Mouse (Mus musculus): ENCODE measurements around the gene Aldh9a1. TPM values are rescaled to one million over a fixed set of nuclear protein-coding genes. Genes with fewer than 3 reads are reported as not detected.

Gene Aldh9a1
- polyA plus RNA-seq, 1 experiment: 27.8 TPM

- H3K4me3 ChIP-seq (replicated peaks; ENCODE audit: extremely low read depth, low read depth, low read length): no peak overlapping the region
- H3K4me1 ChIP-seq (ENCODE audit: control insufficient read depth, insufficient read depth, low read length): no peaks in the 10 kb centered on the region
- TF ChIP-seq POLR2A (IDR thresholded peaks at IDR 0.05; ENCODE audit: borderline replicate concordance, extremely low read depth, low read depth, low read length) (no peak), CTCF (IDR thresholded peaks at IDR 0.05; ENCODE audit: insufficient read depth, low read length) (no peak)
- 90% methylated on average over 7 of the region's 7 CpGs for WGBS
- DNase-seq: no peak
These were observed 32.5 kb downstream of the Aldh9a1 start for GRCm38 (mm10) chr1:167382316-167382715.

DNA sequence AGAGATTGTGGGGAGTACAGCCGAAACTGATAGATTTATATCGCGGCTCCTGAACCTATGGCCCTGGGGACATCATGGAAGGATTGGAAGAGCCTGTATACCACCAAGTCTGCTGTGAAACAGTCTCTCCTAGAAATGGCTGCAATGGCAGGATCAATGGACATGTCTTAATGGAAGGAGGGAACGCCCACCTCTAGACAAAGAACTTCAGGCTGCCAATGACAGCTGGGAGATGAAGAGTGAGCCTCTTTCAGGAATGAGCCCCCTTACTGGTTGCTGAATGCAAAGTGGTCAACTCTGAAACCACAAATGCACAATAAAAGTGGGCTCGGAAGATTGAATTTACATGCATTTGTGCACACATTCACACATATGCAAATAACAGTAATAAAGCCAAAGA lies 33.0 kb downstream of the Aldh9a1 start:
- TF ChIP-seq CTCF (IDR thresholded peaks at IDR 0.05; ENCODE audit: insufficient read depth, low read length) (no peak), POLR2A (IDR thresholded peaks at IDR 0.05; ENCODE audit: borderline replicate concordance, extremely low read depth, low read depth, low read length) (no peak)
- DNase-seq: no peak
- H3K4me1 ChIP-seq (ENCODE audit: control insufficient read depth, insufficient read depth, low read length): no peaks in the 10 kb centered on the region
- H3K4me3 ChIP-seq (replicated peaks; ENCODE audit: extremely low read depth, low read depth, low read length): no peak overlapping the region
- WGBS: 93% methylated on average over 5 of the region's 5 CpGs

- TF ChIP-seq POLR2A (IDR thresholded peaks at IDR 0.05; ENCODE audit: borderline replicate concordance, extremely low read depth, low read depth, low read length) (no peak), CTCF (IDR thresholded peaks at IDR 0.05; ENCODE audit: insufficient read depth, low read length) (no peak)
- H3K4me3 ChIP-seq (replicated peaks; ENCODE audit: extremely low read depth, low read depth, low read length): no peak overlapping the region
- no peaks in the 10 kb centered on the region for H3K4me1 ChIP-seq (ENCODE audit: control insufficient read depth, insufficient read depth, low read length)
- no peak for DNase-seq
- 91% methylated on average over 5 of the region's 5 CpGs for WGBS
These were observed 33.4 kb downstream of the Aldh9a1 start for GRCm38 (mm10) chr1:167383178-167383577.

DNA sequence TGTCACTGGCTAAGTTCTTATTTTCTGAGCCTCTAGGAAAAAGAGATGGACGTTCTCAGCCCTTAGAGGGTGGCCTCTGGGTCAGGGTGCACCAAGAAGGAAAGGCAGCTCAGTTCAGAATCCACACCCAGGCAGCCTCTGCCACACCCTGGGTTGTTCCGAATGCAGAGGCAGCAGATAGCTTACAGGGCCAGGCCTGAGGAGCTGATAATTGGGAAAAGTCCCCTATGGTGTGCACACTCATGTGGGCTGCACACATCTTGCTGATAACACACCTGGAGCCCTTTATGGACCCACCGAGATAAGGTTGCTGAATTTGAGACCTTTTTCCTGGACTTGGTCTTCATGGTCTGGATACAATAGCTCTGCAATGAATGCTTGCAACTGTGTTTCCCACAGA lies 34.4 kb downstream of the Aldh9a1 start:
- no peak for TF ChIP-seq CTCF (IDR thresholded peaks at IDR 0.05; ENCODE audit: insufficient read depth, low read length)
- TF ChIP-seq POLR2A (IDR thresholded peaks at IDR 0.05; ENCODE audit: borderline replicate concordance, extremely low read depth, low read depth, low read length): no peak
- WGBS: 69% methylated on average over 3 of the region's 3 CpGs
- Histone ChIP-seq H3K4me3 (replicated peaks; ENCODE audit: extremely low read depth, low read depth, low read length) (no peak overlapping the region), H3K4me1 (ENCODE audit: control insufficient read depth, insufficient read depth, low read length) (no peaks in the 10 kb centered on the region)
- no peak for DNase-seq

GRCm38 (mm10) chr1:167385211-167385610 lies 35.4 kb downstream of the Aldh9a1 start:
- WGBS: 99% methylated on average over 2 of the region's 2 CpGs
- TF ChIP-seq CTCF (IDR thresholded peaks at IDR 0.05; ENCODE audit: insufficient read depth, low read length) (no peak), POLR2A (IDR thresholded peaks at IDR 0.05; ENCODE audit: borderline replicate concordance, extremely low read depth, low read depth, low read length) (no peak)
- Histone ChIP-seq H3K4me1 (ENCODE audit: control insufficient read depth, insufficient read depth, low read length) (no peaks in the 10 kb centered on the region), H3K4me3 (replicated peaks; ENCODE audit: extremely low read depth, low read depth, low read length) (no peak overlapping the region)
- DNase-seq: no peak

GRCm38 (mm10) chr1:167385636-167386035 lies 35.8 kb downstream of the Aldh9a1 start:
- no peak for DNase-seq
- Histone ChIP-seq H3K4me3 (replicated peaks; ENCODE audit: extremely low read depth, low read depth, low read length) (no peak overlapping the region), H3K4me1 (ENCODE audit: control insufficient read depth, insufficient read depth, low read length) (no peaks in the 10 kb centered on the region)
- no peak for TF ChIP-seq CTCF (IDR thresholded peaks at IDR 0.05; ENCODE audit: insufficient read depth, low read length)
- no peak for TF ChIP-seq POLR2A (IDR thresholded peaks at IDR 0.05; ENCODE audit: borderline replicate concordance, extremely low read depth, low read depth, low read length)
- WGBS: 82% methylated on average over 5 of the region's 5 CpGs

- H3K4me3 ChIP-seq (replicated peaks; ENCODE audit: extremely low read depth, low read depth, low read length): no peak overlapping the region
- no peak for DNase-seq
- 58% methylated on average over 2 of the region's 2 CpGs for WGBS
- no peaks in the 10 kb centered on the region for H3K4me1 ChIP-seq (ENCODE audit: control insufficient read depth, insufficient read depth, low read length)
- no peak for TF ChIP-seq CTCF (IDR thresholded peaks at IDR 0.05; ENCODE audit: insufficient read depth, low read length)
- no peak for TF ChIP-seq POLR2A (IDR thresholded peaks at IDR 0.05; ENCODE audit: borderline replicate concordance, extremely low read depth, low read depth, low read length)
These were observed 36.7 kb downstream of the Aldh9a1 start for GRCm38 (mm10) chr1:167386466-167386865.

DNA sequence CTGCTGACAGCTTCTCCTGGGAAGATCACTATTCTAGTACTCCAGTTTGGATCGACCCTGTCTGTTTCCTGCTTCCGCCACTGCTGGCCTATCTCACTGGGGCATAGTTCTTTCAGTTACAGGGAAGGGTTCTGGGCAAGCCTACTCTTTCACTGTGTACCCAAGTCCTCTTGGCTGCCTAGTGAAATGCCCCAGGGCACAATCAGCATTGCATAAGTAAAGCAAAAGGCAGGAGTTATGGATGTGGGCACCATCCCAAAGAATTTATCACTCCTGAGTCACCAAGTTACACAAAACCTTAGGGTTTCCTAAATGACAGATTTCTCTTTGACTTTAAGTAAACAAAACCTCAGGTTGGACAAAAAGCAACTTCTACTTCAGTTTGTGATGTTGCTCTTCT lies 37.5 kb downstream of the Aldh9a1 start:
- 32% methylated on average over 2 of the region's 2 CpGs for WGBS
- Histone ChIP-seq H3K4me1 (ENCODE audit: control insufficient read depth, insufficient read depth, low read length) (no peaks in the 10 kb centered on the region; the same call in 1 of the 2 replicates), H3K4me3 (replicated peaks; ENCODE audit: extremely low read depth, low read depth, low read length) (no peak overlapping the region)
- no peak for DNase-seq
- TF ChIP-seq POLR2A (IDR thresholded peaks at IDR 0.05; ENCODE audit: borderline replicate concordance, extremely low read depth, low read depth, low read length): no peak
- no peak for TF ChIP-seq CTCF (IDR thresholded peaks at IDR 0.05; ENCODE audit: insufficient read depth, low read length)

DNA sequence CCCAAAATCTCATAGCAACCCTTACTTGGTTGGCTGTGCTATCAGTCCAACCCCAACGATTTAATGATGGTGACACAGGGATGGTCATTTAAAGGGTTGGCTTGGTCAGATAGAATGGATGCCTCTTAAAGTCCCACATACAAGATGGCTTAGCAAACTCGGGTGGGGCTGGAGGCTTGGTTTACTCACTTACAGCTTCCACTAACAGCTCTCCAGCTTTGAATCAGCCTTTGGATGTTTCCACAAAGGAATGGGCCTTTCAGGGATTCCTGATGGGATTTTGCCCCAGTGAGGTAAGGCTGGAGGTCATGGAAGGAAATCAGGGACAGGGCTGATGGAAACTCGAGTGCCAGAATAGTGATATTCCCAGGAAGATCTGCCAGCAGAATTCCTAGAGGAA lies 38.0 kb downstream of the Aldh9a1 start:
- peaks cover 3% of the 10 kb centered on the region; the same call in 1 of the 2 replicates for H3K4me1 ChIP-seq (ENCODE audit: control insufficient read depth, insufficient read depth, low read length)
- DNase-seq: no peak
- WGBS: 76% methylated on average over 3 of the region's 3 CpGs
- no peak overlapping the region for H3K4me3 ChIP-seq (replicated peaks; ENCODE audit: extremely low read depth, low read depth, low read length)
- no peak for TF ChIP-seq CTCF (IDR thresholded peaks at IDR 0.05; ENCODE audit: insufficient read depth, low read length)
- TF ChIP-seq POLR2A (IDR thresholded peaks at IDR 0.05; ENCODE audit: borderline replicate concordance, extremely low read depth, low read depth, low read length): no peak

DNA sequence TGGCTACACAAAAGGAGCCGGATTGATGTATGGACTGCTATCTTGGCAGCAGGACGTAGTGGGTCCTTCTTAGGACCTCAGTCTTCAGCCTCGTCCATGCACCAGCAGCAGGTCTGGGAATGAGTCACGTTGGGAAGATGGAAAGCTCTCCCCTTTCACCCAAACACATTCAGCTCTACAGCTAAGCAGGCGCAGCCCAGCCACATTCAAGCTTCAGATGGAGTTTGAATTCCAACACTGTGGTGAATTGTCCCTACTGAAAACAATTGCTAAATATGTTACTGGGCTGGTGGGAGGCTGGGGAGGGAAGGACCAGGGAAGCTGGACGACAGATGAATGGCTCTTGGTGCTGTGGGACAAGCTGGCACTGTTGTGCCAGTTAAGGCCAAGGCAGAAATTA lies 38.8 kb downstream of the Aldh9a1 start:
- 84% methylated on average over 6 of the region's 6 CpGs for WGBS
- Histone ChIP-seq H3K4me3 (replicated peaks; ENCODE audit: extremely low read depth, low read depth, low read length) (no peak overlapping the region), H3K4me1 (ENCODE audit: control insufficient read depth, insufficient read depth, low read length) (peaks cover 3% of the 10 kb centered on the region; the same call in 1 of the 2 replicates)
- no peak for DNase-seq
- TF ChIP-seq POLR2A (IDR thresholded peaks at IDR 0.05; ENCODE audit: borderline replicate concordance, extremely low read depth, low read depth, low read length) (no peak), CTCF (IDR thresholded peaks at IDR 0.05; ENCODE audit: insufficient read depth, low read length) (no peak)

Data from lung, adult 2 months (tissue).